Mouse (Mus musculus) ZHBTc4 (cell line): ENCODE measurements around the gene Flt3.
A peak's percentile ranks its signal among the peaks of the same experiment; 100 is the strongest.

Experiments
- DNase-seq: peaks from one replicate; pipeline ENCODE4 v3.0.0-alpha.2; 2011; ENCODE audit warnings: low read depth, low spot score

The Flt3 gene

GRCm38 (mm10) chr5:147410585-147410984 is 10.3 kb upstream of the Flt3 start:
- peak; percentile 76 for DNase-seq

- DNase-seq = peak; percentile 86
Measured at GRCm38 (mm10) chr5:147408731-147409130, 8.4 kb upstream of the Flt3 start.

- DNase-seq = no peak
Measured at GRCm38 (mm10) chr5:147406135-147406534, 5.8 kb upstream of the Flt3 start.

GRCm38 (mm10) chr5:147402505-147402904 is 2.2 kb upstream of the Flt3 start:
- peak; percentile 77 for DNase-seq

- DNase-seq = no peak
Measured at GRCm38 (mm10) chr5:147401024-147401423, 735 bp upstream of the Flt3 start.

GRCm38 (mm10) chr5:147400505-147400979 is 253 bp upstream of the Flt3 start:
- DNase-seq = no peak

GRCm38 (mm10) chr5:147395050-147395449 is 5.2 kb downstream of the Flt3 start:
- DNase-seq = peak; percentile 54

GRCm38 (mm10) chr5:147392667-147393213 is 7.5 kb downstream of the Flt3 start:
- no peak for DNase-seq

- DNase-seq = no peak
Measured at GRCm38 (mm10) chr5:147390772-147391171, 9.5 kb downstream of the Flt3 start.

- no peak for DNase-seq
Measured at GRCm38 (mm10) chr5:147389052-147389451, 11.2 kb downstream of the Flt3 start.

- DNase-seq = no peak
Measured at GRCm38 (mm10) chr5:147388376-147389008, 11.8 kb downstream of the Flt3 start.

- no peak for DNase-seq
Measured at GRCm38 (mm10) chr5:147386865-147387264, 13.4 kb downstream of the Flt3 start.

GRCm38 (mm10) chr5:147381396-147381795 is 18.9 kb downstream of the Flt3 start:
- peak; percentile 73 for DNase-seq

GRCm38 (mm10) chr5:147379481-147379880 is 20.8 kb downstream of the Flt3 start:
- peak; percentile 58 for DNase-seq

GRCm38 (mm10) chr5:147370276-147370675 is 30.0 kb downstream of the Flt3 start:
- DNase-seq = no peak

- DNase-seq = no peak
Measured at GRCm38 (mm10) chr5:147368221-147368620, 32.1 kb downstream of the Flt3 start.

- no peak for DNase-seq
Measured at GRCm38 (mm10) chr5:147365995-147366765, 34.1 kb downstream of the Flt3 start.

- no peak for DNase-seq
Measured at GRCm38 (mm10) chr5:147363054-147363453, 37.2 kb downstream of the Flt3 start.

- DNase-seq = no peak
Measured at GRCm38 (mm10) chr5:147358481-147358880, 41.8 kb downstream of the Flt3 start.

- peak; percentile 79 for DNase-seq
Measured at GRCm38 (mm10) chr5:147357536-147357935, 42.8 kb downstream of the Flt3 start.

- DNase-seq = peak; percentile 44
Measured at GRCm38 (mm10) chr5:147356260-147357055, 43.8 kb downstream of the Flt3 start.

GRCm38 (mm10) chr5:147355788-147356187 is 44.5 kb downstream of the Flt3 start:
- DNase-seq = no peak
